Mouse (Mus musculus): ENCODE measurements around the gene Atf5. TPM values are rescaled to one million over a fixed set of nuclear protein-coding genes. Genes with fewer than 3 reads are reported as not detected.
A peak's percentile ranks its signal among the peaks of the same experiment; 100 is the strongest.

Atf5 gene
- polyA plus RNA-seq, 1 experiment from 2014 or later, result 6.0 TPM

DNA sequence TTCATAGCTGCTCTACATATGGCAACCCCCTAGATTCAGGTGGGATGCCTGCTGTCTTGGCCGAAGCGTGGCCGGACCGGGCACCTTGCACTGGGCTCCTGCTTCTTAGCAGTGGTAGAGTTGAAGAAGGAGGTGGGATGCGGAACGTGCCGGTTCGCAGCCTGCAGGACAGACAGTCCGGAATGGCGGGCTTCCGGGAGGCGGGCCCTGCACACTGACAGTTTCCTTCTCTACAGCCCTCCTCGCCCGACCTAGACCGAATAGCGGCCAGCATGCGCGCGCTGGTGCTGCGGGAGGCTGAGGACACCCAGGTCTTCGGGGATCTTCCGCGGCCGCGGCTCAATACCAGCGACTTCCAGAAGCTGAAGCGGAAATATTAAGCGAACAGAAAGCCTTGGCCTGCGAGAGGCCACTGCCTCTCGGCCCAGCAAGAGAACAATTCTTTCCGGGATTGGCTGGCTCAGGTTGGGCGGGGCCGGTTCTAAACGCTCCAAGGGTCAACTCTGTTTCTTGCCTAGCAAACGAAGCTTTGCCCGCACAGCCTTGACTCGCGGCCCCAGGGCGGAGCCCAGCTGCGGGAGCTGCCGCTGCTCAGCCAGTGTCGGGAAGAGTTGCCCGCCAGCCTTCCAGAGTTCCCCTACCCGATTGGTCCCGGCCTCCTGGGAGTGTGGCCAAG is 38.0 kb upstream of the Atf5 start:
- Histone ChIP-seq H3K9ac (replicated peaks; ENCODE audit: low read depth) (peak overlapping the region; percentile 70), H3K27ac (ENCODE audit: low read length) (peak overlapping the region; percentile 98), H3K9me3 (ENCODE audit: low read length) (no peaks in the 10 kb centered on the region), H3K4me2 (replicated peaks; ENCODE audit: low read depth, low read length) (peak overlapping the region; percentile 96), H3K4me1 (ENCODE audit: insufficient read depth, low read depth, low read length) (peaks cover 22% of the 10 kb centered on the region), H3K4me3 (ENCODE audit: low read depth, low read length) (peak overlapping the region; percentile 55), H3K36me3 (ENCODE audit: insufficient read depth, low read length) (no peaks in the 10 kb centered on the region), H3K27me3 (replicated peaks; ENCODE audit: insufficient read depth, low read length) (no peaks in the 10 kb centered on the region)
- TF ChIP-seq EP300 (IDR thresholded peaks at IDR 0.05), result no peak; the same call in 1 of the 2 replicates
- ATAC-seq (peak; percentile 71), DNase-seq (ENCODE audit: low spot score) (peak; percentile 94)
- under 1% methylated on average over 45 of the region's 45 CpGs for WGBS

DNA sequence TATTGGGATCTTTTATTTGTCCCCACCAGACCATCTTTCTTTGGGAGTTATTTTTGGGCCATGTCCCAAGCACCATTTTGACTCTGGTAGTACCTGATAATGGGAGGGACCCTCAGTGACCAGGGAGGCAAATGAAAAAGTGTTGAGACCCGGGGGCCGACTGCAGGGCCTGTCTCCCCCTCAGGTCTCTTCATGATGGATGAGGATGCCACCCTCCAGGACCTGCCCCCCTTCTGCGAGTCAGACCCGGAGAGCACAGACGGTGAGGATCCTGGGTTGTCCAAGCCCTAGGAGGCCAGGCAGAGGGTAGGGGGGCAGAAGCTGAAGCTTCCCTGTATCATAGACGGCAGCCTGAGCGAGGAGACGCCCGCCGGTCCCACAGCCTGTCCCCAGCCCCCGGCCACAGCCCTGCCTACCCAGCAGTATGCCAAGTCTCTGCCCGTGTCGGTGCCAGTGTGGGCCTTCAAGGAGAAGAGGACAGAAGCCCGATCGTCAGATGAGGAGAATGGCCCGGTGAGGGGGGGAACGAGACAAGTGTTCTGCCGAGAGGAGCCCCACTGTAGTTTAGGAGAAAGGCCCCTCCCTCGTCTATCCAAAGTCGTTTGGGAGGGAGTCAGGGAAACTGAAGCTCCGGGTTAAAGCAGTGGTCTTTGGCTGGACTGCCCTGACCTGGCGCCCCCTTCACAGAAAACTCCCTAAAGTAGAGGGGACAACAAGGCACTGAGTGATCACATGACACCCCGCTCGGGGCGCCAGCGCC is 37.3 kb upstream of the Atf5 start:
- H3K36me3 ChIP-seq (ENCODE audit: insufficient read depth, low read length), result no peaks in the 10 kb centered on the region
- 23% methylated on average over 26 of the region's 26 CpGs for WGBS
- peak overlapping the region; percentile 96 for H3K4me2 ChIP-seq (replicated peaks; ENCODE audit: low read depth, low read length)
- TF ChIP-seq EP300 (IDR thresholded peaks at IDR 0.05) (no peak), CTCF (IDR thresholded peaks at IDR 0.05) (no peak)
- no peaks in the 10 kb centered on the region for H3K9me3 ChIP-seq (ENCODE audit: low read length)
- peak overlapping the region; percentile 98 for H3K27ac ChIP-seq (ENCODE audit: low read length)
- H3K9ac ChIP-seq (replicated peaks; ENCODE audit: low read depth), result peak overlapping the region; percentile 70
- no peaks in the 10 kb centered on the region for H3K27me3 ChIP-seq (replicated peaks; ENCODE audit: insufficient read depth, low read length)
- peak overlapping the region; percentile 55 for H3K4me3 ChIP-seq (ENCODE audit: low read depth, low read length)
- DNase-seq (ENCODE audit: low spot score) (peak; percentile 34), ATAC-seq (no peak)
- H3K4me1 ChIP-seq (ENCODE audit: insufficient read depth, low read depth, low read length), result peaks cover 22% of the 10 kb centered on the region

DNA sequence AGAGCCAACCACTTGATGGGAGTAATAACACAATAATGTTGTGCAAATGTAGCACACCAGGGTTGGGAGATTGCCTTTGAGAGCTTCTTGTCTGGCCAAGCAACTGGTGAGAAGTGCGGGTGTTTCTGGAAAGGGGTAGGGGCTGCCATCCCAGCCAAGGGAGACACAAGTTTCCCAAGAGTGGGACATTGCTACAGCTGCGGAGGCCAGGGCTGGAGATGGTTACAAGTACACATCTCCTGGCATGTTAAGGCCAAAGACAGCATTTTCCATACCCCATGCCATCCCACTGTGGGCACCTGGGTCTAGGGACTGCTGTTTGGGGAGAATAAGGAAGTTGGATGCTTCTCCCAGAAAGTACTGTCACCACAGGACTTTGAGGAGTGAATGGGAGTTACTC is 36.6 kb upstream of the Atf5 start:
- WGBS, result 86% methylated on average over 2 of the region's 2 CpGs
- Histone ChIP-seq H3K4me2 (replicated peaks; ENCODE audit: low read depth, low read length) (no peak overlapping the region), H3K9ac (replicated peaks; ENCODE audit: low read depth) (no peak overlapping the region), H3K9me3 (ENCODE audit: low read length) (no peaks in the 10 kb centered on the region), H3K27me3 (replicated peaks; ENCODE audit: insufficient read depth, low read length) (no peaks in the 10 kb centered on the region), H3K36me3 (ENCODE audit: insufficient read depth, low read length) (no peaks in the 10 kb centered on the region), H3K4me3 (ENCODE audit: low read depth, low read length) (no peak overlapping the region), H3K27ac (ENCODE audit: low read length) (no peak overlapping the region), H3K4me1 (ENCODE audit: insufficient read depth, low read depth, low read length) (peaks cover 25% of the 10 kb centered on the region)
- DNase-seq (ENCODE audit: low spot score) (no peak), ATAC-seq (no peak)
- TF ChIP-seq EP300 (IDR thresholded peaks at IDR 0.05) (no peak), CTCF (IDR thresholded peaks at IDR 0.05) (no peak)

DNA sequence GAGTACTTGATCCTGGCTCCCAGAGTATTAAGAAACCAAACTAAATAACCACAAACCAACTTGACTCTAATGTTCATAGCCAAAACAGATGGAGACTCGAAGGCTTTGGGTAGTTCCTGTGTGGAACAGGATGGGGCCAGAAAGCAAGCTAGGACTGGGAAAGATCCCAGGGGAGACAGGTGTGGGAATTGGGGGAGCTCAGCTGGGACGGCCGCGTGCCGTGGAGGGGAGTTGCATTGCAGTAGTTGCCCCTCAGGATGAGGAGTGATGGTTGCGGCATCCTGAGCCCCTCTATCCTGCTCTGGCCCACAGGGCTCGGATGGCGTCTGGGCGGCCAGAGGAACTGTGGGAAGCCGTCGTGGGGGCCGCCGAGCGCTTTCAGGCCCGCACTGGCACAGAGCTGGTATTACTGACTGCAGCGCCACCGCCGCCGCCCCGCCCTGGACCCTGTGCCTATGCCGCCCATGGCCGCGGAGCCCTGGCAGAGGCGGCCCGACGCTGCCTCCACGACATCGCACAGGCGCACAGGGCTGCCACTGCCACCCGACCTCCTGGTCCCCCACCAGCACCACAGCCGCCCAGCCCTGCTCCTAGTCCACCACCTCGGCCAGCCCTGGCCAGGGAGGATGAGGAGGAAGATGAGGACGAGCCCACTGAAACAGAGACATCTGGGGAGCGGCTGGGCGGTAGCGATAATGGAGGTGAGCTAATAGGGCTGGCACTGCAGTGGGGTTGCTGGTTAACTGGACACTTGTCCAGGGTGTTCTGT is 36.0 kb upstream of the Atf5 start:
- no peaks in the 10 kb centered on the region for H3K27me3 ChIP-seq (replicated peaks; ENCODE audit: insufficient read depth, low read length)
- no peak overlapping the region for H3K4me3 ChIP-seq (ENCODE audit: low read depth, low read length)
- DNase-seq (ENCODE audit: low spot score) (no peak), ATAC-seq (no peak)
- peaks cover 31% of the 10 kb centered on the region for H3K4me1 ChIP-seq (ENCODE audit: insufficient read depth, low read depth, low read length)
- WGBS, result 90% methylated on average over 36 of the region's 36 CpGs
- H3K27ac ChIP-seq (ENCODE audit: low read length), result no peak overlapping the region
- H3K36me3 ChIP-seq (ENCODE audit: insufficient read depth, low read length), result no peaks in the 10 kb centered on the region
- H3K9me3 ChIP-seq (ENCODE audit: low read length), result no peaks in the 10 kb centered on the region
- no peak overlapping the region for H3K4me2 ChIP-seq (replicated peaks; ENCODE audit: low read depth, low read length)
- TF ChIP-seq CTCF (IDR thresholded peaks at IDR 0.05), result no peak
- TF ChIP-seq EP300 (IDR thresholded peaks at IDR 0.05), result no peak
- no peak overlapping the region for H3K9ac ChIP-seq (replicated peaks; ENCODE audit: low read depth)

DNA sequence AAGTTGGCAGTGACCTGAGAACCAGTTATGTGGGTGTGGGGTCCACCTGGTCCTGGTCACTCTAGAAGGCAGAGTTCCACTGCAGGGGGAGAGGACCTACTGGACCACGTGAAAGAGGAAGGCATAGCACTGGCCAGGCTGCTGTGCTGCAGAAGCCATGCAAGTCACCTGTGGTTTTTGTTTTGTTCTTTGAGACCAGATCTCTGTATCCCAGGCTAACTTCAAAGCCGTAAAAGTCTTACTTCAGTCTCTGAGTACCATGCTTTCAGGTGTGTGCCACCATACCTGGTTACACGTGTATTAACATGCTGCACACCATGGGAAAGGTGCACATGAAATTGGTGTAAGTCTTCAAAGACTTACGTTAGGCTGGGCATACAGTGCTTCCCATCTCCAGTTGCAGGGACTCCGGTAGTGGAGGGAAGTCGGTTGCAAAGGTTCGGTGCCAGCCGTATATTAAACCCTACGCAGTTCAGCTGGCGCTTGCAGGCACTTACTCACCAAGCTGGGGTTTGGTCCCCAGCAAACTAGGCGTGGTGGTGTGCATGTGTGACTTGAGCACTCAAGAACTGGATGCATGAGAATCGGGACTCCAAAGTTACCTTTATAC is 35.3 kb upstream of the Atf5 start:
- Histone ChIP-seq H3K9me3 (ENCODE audit: low read length) (no peaks in the 10 kb centered on the region), H3K27me3 (replicated peaks; ENCODE audit: insufficient read depth, low read length) (no peaks in the 10 kb centered on the region), H3K4me1 (ENCODE audit: insufficient read depth, low read depth, low read length) (peaks cover 32% of the 10 kb centered on the region), H3K36me3 (ENCODE audit: insufficient read depth, low read length) (no peaks in the 10 kb centered on the region; the same call in 1 of the 2 replicates), H3K4me2 (replicated peaks; ENCODE audit: low read depth, low read length) (no peak overlapping the region), H3K9ac (replicated peaks; ENCODE audit: low read depth) (no peak overlapping the region), H3K4me3 (ENCODE audit: low read depth, low read length) (no peak overlapping the region), H3K27ac (ENCODE audit: low read length) (no peak overlapping the region)
- DNase-seq (ENCODE audit: low spot score) (no peak), ATAC-seq (no peak)
- 88% methylated on average over 12 of the region's 12 CpGs for WGBS
- TF ChIP-seq EP300 (IDR thresholded peaks at IDR 0.05) (no peak), CTCF (IDR thresholded peaks at IDR 0.05) (no peak)
